Mouse (Mus musculus): ENCODE data around the gene Ezr. TPM values are rescaled to one million over a fixed set of nuclear protein-coding genes. Genes with fewer than 3 reads are reported as not detected.

Gene Ezr
- total RNA-seq, 2 experiments from 2014 or later: 44.2 to 99.7 TPM

DNA sequence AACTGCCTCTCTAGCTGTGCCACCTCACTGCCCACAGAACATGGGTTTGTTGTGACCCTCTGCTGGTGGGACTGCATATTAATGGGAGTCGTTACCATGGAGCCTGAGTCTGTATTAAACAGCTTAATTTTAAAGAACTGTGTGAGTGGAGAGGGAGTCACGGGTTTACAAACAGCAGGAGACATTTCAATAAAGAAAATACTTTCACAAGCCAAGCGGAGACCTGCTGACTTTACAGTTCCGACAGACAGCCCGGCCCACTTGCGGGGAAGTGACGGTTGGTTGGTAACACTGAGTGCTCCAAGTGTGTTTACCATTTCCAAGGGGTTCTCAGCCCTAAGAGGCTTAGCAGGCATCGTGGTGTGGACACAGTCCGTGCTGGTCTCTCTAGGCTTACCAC lies 36.6 kb downstream of the Ezr start:
- peak; percentile 36 for ATAC-seq (replicated peaks; ENCODE audit: poor library complexity, severe bottlenecking)

DNA sequence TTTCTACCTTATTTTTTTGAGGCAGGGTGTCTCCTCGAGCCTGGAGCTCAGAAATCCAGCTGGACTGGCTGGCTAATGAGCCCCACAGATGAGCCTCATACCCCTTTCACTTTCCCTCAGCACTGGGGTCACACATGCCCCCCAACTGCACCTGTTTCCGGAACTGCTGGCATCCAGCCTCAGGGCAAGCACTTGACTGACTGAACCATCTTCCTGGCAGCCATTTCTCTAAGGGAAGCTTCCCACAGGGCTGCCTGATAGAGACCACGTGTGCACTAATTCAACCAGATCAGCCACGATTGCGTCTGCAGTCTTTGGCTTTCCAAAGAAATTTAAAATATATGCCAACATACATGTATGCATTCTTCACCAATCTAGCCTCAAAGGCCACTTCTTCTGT lies 37.1 kb downstream of the Ezr start:
- ATAC-seq (replicated peaks; ENCODE audit: poor library complexity, severe bottlenecking): no peak

DNA sequence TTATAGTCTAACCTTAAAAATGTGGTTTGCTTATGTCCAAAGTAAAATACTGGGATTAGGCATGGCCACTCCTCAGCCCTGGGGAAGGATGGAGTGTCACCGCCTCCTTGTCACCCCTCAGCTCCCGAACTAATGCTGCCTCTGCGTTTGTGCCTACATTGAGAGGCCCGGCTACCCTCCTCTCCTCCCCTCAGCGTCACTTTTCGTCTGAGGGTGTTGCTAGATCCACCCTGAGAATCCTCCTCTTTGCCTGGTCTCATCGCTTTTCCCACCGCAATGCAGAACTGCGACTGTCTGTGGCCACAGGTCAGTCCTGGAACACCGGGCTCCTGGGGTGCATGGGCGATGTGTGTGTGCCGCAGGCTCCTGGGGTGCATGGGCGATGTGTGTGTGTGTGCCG lies 37.7 kb downstream of the Ezr start:
- no peak for ATAC-seq (replicated peaks; ENCODE audit: poor library complexity, severe bottlenecking)

DNA sequence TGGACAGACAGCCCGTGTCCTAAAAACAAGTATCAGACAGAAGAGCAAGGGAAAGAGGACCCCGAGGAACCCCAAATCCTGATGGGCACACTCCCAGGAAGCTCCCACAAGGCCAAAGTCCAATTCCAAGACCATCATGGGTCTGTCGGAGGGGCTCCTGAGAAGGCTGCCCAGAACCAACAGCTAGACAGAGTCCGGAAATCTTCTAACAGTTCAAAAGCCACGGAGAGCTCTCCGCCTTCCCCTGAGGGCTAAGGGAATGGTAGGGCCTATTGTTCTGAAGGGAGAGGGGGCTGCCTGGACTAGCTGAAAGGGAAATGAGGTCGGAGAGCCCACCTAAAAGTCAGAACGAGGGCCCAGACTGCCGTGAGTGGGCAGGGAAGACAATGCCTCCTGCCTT lies 38.2 kb downstream of the Ezr start:
- ATAC-seq (replicated peaks; ENCODE audit: poor library complexity, severe bottlenecking): no peak

DNA sequence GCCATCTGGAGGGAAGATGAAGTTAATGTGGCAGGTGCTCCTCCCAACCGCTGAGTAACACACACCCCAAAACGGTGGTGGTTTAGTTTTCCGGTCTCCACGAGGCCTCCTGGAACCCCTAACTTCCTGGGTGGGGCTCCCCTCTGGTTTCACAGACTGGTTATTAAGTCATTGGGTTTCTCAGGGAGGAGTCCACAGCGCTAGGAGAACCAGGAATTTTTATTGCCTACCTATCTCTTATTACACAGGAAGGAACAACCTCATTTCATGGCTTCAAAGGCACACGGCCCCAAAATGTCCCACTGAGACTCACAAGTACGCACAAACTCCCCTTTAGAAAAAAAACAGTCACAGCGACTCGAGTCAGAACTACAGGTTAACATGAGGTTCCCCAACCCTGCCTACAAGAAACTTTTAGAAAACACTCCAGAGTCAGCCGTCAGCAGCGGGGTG lies 38.8 kb downstream of the Ezr start:
- peak; percentile 41 for ATAC-seq (replicated peaks; ENCODE audit: poor library complexity, severe bottlenecking)

DNA sequence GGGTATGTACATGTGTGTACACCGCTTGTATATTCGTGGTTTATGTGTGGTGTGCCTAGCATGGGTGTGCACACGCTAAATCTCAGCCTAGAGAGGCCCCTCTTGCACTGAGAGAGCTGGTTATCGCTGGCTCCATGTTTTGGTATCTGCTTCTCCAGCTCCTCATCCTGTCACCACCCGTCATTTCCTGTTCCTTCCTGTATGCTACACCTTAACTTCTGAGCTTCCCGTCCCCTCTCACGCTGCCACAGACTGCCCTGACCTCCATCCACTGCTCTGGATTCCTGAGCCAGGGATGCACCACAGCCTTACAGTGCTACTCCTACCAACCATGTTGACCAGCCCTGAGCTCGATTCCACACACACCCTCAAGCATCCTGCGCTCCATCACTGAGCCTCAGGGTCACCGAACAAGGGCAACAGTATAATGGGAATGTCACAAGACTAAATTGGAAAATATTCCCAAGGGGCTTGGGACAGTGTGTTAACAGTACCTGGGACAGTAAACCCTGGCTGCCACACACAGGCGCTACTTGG lies 39.5 kb downstream of the Ezr start:
- no peak for ATAC-seq (replicated peaks; ENCODE audit: poor library complexity, severe bottlenecking)

DNA sequence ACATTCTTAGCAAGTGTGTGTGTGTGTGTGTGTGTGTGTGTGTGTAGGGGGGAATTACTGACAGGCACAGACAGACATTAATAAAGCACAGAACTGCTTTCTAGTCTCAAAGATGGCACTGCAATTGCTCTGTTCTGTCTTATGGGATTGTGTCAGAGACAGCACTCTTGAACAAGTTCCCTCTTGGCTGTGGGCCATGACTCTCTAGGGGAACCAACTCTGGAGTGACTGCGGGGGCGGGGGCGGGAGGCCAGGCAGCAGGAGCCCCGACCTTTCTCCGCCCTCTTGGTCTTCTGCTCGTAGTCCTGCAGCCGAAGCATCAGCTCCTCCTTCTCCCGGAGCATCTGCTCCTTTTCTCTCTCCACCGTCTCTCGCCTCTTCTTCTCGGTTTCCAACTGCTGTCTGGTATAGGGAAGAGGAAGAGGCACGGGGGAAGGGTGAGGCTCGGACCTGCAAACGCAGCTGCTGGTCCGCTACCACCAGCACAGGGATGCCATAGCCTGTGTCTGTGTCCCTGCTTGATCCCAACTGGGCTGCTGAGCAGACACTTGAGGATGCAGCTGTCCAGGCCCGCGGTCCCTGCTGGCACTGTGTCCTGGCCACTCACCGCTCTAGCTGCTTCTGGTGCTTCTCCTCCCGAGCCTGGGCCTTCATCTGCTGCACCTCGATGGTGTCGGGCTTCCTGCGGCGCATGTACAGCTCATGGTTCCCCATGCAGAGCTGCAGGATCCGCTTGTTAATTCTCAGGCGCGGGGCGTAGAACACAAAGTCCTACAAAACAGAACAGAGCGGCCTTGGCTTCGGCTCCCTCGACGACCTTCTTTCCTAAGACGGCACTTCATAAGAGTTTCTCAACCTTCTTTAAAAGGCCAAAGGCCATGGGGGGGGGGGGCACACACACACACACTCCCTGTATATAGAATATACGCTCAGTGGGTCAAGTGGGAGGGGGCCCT lies 40.2 kb downstream of the Ezr start:
- peak; percentile 25 for ATAC-seq (replicated peaks; ENCODE audit: poor library complexity, severe bottlenecking)

DNA sequence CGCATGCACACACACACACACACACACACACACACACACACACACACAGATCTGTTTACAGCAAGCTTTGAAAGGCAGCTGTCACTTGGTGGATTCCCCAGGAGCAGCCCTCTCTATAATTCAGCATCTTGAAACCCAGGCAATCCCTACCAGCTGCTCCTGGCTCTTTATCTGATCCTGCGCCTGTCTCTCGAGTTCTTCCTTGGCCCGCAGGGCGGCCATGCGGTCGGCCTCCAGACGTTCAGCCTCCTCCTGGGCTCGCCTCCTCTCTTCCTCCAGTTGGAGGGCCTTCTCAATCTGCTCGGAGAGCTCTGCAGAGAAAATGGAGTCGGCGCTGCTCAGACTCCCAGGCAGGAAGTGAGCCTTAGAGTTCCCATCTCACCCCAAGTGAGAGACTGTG lies 41.3 kb downstream of the Ezr start:
- no peak for ATAC-seq (replicated peaks; ENCODE audit: poor library complexity, severe bottlenecking)

DNA sequence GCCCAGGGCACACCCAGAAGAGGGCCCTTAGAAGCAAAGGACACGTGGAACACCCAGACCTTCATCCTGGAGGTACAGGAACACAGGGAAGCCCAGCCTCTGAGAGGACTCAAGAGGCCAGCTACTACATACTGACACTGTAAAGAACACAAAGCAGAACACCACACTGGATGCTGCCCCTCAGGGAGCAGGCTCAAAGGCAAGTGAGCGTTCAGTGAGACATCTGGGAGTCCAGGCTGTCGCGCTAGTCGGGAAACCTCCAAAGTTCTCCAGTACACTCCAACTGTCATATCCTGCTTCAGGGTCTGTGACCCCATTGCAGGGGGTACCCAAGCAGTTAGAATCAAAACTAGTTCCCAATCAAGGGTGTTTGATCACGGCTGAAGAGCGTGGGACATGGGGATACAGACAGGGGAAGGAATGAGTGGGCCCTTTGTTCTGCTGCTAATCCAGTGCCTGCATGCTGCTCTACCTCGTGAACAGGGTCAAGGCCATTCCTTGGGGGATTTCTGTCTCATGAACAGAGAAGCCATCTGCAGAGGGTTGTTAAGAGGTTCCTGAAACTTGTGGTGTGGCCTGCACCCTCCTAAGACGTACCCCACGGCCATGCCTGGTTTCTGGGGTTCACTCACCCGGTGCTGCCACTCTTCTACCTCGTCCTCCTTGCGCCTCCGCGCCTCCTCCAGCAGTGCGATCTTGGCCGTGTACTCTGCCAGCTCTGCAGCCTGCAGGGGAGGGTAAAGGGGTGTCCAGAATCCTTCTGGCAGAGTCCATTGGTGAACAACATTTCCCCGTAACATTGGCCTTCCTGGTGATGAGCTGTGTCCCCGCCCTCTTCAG lies 42.0 kb downstream of the Ezr start:
- no peak for ATAC-seq (replicated peaks; ENCODE audit: poor library complexity, severe bottlenecking)

DNA sequence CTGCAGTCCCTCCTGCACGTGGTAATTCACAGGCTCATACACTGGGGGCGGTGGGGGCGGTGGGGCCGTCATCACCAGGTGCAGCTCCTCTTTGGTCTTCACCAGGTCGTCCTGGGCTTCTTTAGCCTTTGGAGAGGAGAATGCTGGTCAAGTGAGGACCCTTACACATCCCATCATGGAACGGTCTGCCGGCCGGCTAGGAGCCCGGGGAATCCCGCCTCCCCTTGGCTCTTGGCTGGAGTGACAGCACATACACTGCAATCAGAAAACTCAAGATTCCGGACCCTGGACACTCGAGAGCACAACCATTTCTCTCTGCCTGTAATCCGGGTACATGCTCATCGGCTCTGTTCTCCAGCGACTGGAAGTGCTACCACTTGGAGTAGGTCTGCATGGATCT lies 42.8 kb downstream of the Ezr start:
- ATAC-seq (replicated peaks; ENCODE audit: poor library complexity, severe bottlenecking): no peak

DNA sequence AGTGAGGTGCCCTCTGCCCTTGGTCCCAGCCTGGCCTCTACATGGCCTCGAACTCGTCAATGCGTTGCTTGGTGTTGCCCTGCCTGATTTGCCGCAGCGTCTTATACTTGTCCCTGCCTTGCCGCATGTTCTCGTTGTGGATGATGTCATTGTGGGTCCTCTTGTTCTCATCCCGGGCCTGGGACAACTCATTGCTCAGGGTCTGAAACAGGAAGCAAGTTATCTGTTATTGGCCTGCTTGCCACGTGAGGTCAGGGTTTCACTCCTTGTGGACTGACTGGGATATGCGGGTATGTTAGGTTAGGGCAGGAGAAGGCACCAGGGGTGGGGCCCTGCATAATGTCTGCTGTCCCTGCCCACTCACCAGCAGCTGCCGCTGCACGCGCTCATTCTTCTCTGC lies 43.3 kb downstream of the Ezr start:
- ATAC-seq (replicated peaks; ENCODE audit: poor library complexity, severe bottlenecking): peak; percentile 9; the same call in 1 of the 2 replicates

DNA sequence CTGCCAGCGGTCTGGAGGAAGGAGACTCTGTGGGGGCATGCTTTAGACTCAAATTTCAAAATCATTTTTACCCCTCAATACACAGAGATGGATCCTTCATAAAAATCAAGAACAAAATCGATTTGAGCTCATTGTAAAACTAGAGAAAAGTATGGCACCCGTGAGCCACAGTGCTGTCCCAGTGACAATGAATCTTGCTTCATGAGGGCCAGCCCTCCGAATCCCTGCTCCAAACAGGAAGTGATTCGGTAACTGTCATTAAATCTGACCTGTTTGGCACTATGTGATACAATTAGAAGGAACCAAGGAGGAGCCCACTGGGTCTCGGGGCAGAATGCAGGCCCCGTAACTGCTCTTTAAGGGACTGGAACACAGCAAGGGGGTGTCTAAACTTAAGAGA lies 43.7 kb downstream of the Ezr start:
- no peak for ATAC-seq (replicated peaks; ENCODE audit: poor library complexity, severe bottlenecking)

DNA sequence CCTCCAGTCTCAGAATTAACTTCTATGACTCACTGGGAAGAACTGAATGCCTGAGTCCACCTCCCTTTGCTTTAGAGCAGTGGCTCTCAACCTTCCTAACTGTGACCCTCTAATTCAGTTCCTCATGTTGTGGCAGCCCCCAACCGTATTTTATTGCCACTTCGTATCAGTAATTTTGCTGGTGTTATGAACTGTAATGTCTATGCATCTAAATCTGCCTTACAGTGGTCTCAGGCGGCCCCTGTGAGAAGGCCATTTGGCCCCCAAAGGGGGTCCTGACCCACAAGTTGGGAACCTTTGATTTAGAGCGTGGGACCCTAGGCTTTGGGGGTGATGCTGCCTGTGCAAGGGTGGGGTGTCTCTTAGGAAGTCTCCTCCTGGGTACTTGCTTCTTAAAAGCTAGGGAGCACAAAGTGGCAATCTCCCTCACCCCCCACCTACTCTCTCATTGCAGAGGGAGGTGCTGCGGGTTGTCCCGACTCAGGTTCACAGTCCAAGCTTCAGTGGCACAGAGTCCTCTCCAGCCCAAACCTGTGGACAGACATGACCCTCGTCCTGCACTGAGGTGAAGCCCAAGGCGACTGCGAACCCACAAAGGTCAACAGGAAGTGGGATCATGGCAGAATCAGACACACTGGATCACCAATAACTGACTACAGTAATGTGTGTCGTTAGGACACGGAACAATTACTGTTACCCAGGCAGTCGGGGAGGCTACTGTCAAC lies 45.1 kb downstream of the Ezr start:
- ATAC-seq (replicated peaks; ENCODE audit: poor library complexity, severe bottlenecking): no peak

DNA sequence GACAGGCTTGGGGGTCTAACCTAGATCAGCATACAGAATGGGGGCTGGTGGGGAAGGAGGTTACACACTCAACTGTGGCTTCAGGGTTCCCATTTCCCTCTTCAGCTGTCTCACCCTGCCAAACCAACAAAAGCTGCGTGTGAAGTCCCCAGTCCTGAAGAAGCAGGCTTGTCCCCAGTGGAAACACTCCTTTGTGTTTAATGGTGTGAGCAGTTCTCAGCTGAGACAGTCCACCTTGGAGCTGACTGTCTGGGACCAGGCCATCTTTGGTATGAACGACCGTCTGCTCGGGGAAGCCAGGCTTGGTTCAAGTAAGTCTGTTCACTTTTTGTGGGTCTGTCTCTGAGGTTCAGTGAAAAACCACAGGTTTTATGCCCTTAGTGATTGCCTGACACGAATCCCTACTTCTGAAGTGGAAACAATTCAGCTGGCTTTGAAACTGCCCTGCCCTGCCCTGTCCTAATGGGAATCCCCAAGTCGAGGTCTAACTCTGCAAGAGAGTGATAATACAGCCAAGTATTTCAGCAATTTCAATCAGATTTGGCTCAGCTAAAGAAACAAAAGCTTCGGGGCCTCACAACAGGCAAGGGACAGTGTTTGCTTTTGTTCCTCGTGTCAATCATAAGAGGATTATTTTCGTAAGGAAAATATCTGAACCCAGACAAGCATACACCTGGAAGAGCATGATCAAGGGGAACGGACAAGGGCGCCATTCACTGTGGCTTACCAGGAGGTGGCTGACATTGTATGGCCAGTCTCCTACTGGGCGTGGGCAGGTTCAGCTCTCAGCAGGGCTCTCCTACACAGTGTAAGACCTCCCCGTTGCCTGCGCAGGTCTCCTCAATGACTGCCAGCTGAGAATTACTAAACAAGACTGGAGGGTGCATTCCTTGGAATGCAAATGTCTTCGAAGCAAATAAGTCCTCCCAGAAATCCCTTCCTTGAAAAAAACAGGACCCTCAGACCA lies 46.0 kb downstream of the Ezr start:
- ATAC-seq (replicated peaks; ENCODE audit: poor library complexity, severe bottlenecking): no peak

DNA sequence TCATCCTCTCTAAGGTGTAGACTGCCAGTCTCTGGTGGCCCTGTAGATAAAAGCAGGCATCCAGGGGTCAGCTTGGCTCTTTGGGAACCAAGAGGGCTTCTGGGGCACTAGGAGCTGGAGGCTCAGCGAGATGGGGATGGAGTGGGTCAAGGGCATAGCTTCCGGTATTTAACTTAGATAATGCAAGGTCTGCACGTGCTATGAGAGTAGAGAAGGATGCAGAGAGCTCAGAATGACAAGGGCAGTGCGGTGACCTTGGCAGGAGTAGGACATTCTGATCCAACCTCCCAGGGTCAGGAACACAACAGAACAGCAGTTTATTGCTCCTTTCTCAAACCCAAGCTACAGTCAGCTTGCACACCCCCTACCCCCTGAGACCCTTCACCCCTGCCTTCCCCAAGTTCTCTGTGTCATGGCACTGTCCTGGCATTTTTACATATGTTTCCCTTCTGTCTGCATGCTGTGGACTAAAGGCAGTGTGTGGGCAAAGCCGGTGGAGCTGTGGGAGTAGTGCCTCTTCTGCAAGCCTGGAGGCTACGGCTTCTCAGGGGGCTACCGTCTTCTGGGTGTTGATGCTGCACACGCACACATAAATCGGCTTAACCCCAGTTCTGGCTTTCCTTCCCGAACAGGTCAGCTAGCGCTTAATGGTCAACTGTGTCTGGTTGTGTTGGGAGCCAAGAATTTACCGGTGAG lies 47.7 kb downstream of the Ezr start:
- no peak for ATAC-seq (replicated peaks; ENCODE audit: poor library complexity, severe bottlenecking)

DNA sequence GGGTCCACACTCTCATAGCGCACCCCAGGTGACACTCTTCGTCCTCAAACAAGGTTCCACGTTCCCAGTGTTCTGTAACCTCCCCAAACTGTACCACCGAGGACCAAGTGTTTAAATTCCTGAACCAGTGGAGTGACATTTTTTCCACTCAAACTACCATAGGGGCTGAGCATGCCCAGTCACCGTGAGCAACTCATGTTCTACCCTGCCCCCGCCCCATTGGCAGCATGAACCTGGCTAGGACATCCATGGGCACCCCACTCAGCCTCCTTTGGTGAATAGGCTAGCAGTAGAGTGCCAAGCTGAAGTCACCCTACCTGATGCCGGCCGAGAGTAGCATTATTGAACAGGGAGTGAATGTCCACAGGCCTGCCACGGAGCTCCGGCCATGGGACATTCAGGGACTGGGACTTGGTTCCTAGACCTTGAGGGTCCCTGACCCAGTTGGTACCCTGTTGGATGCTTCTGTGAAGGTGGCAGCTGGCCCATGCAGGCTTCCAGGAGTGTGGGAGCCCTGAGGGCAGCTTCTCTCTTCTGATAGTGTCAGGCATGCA lies 49.2 kb downstream of the Ezr start:
- no peak for ATAC-seq (replicated peaks; ENCODE audit: poor library complexity, severe bottlenecking)

DNA sequence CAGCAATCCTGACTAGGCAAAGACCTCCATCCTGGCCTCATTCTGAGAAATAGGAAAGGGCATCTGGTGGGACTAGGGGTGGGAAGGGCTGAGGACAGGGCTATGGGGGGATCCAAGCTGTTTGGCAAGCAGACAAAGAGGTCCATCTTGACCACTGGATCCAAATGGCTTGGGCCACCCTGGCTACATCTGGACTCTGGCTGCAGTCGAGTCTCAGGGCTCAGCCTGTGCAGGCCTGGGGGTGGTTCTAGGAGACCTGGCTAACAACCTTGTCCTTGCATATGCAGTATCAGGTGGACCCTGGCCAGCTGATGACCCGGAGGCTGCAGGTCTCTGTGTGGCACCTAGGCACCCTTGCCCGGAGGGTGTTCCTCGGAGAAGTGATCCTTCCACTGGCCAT lies 49.9 kb downstream of the Ezr start:
- no peak for ATAC-seq (replicated peaks; ENCODE audit: poor library complexity, severe bottlenecking)

DNA sequence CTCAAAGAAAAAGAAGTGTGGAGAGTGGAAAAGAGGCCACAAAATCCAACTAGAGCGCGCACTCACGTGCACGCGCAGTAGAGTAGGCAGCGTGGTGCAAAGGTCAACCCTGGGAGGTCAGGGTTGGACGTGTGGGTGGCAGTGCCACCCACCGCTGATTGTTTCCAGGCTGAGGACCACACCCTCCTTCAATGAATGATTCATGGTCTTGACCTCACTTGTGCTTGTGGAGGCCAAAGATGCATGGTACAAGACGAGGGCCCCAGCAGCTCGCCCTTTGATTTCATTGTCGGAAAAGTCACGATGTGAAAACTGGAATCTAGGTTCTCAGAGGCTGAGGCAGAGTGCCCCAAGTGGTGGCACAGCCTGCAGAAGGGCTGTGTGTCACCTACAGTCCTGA lies 51.0 kb downstream of the Ezr start:
- no peak for ATAC-seq (replicated peaks; ENCODE audit: poor library complexity, severe bottlenecking)

Data from granulocyte monocyte progenitor cell, adult 5-6 weeks (primary cell).